Mouse (Mus musculus): ENCODE data around the gene Pcsk7.

The Pcsk7 gene

GRCm38 (mm10) chr9:45976884-45977283, 70.6 kb downstream of the Pcsk7 start:
- WGBS = 57% methylated on average over 2 of the region's 2 CpGs
